Mouse (Mus musculus): ENCODE measurements at regions not wholly inside any gene's neighbourhood (a gene's known extent, or its start where the extent isn't known, plus 50 kb on each side); places are given as distances from the start of the nearest gene placed in this dataset.

DNA sequence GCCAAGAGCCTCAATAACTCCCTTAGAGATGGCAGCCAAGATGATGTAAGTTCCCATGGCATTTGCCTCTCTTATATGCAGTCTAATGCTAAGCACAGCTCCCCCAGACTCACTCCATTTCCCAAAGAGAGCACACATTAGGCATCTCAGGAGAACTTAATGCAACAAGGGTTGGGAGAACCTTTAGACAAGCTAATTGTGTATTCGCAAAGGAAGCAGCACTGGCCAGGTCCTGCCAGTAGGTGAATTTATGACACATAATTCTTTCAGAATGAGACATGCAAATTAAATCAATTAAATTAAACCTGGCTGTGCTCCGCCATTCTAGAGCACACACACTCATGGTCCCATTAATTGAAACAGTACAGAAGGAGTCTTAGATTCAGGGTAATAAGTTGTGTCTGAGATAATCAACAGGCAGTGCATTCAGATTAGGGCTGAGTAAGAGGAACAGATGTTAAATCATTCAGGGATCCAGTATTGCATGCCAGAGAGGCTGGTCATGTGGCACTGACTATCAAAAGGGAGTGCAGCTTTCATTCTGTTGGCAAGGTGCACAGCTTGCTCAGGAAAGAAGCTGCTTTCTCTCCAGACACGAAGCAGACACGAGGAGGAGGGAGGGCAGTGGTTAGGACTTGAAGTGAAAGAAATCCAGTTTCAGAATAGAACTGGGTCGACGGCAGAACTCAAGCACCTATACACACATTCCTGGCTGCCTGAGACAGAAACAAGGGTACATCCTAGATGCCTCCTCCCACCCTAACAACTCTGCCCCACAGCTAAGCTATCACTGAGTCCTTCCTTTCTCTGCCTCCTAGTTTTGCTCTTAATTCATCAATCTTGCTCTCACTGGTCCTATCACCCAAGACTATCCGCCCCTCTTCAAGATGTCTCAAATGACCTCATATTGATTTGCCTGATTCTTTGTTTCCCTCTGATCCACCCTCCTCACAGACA, 630.7 kb upstream of the Adamts9 start:
- WGBS = 72% methylated on average over 7 of the region's 7 CpGs
- DNase-seq (ENCODE audit: low spot score) = no peak

DNA sequence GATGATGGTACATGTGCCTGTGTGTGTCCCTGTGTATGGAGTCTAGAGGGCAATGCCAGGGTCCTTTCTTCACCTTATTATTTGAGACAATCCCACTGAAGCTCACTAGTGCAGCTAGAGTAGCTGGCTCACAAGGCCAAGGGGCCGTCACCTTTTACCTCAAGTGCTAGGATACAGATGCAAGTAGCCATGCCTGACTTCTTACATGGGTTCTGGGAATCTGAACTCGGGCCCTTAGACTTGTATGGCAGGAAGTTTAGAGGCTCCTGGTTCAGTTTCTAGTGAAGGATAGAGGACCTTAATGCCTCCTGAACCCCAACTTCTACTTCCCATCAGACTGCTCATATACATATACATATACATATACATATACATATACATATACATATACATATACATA, 626.6 kb upstream of the Adamts9 start:
- Histone ChIP-seq H3K27ac (replicated peaks; ENCODE audit: low read depth, low read length) (no peak overlapping the region), H3K36me3 (replicated peaks; ENCODE audit: control insufficient read depth, insufficient read depth, low read depth, low read length) (no peaks in the 10 kb centered on the region), H3K27me3 (ENCODE audit: control insufficient read depth, insufficient read depth, low read length) (no peaks in the 10 kb centered on the region), H3K4me3 (ENCODE audit: low read depth, low read length) (no peak overlapping the region), H3K4me1 (ENCODE audit: control insufficient read depth, insufficient read depth, low read length) (no peaks in the 10 kb centered on the region), H3K9me3 (replicated peaks; ENCODE audit: control insufficient read depth, low read length) (no peaks in the 10 kb centered on the region), H3K4me2 (ENCODE audit: low read depth, low read length) (no peak overlapping the region), H3K9ac (replicated peaks; ENCODE audit: low read length) (no peak overlapping the region)
- DNase-seq (ENCODE audit: low spot score) = no peak
- 79% methylated on average over 2 of the region's 2 CpGs for WGBS
- no peak for ATAC-seq (replicated peaks; ENCODE audit: insufficient number of reproducible peaks, low FRiP score, low TSS enrichment, low read depth)

More for the DNA sequence above, 630.7 kb upstream of the Adamts9 start:
- no peak overlapping the region for H3K4me2 ChIP-seq (ENCODE audit: low read depth, low read length)
- H3K4me1 ChIP-seq (ENCODE audit: control insufficient read depth, insufficient read depth, low read length) = no peaks in the 10 kb centered on the region
- no peak overlapping the region for H3K4me3 ChIP-seq (ENCODE audit: low read depth, low read length)
- ATAC-seq (replicated peaks; ENCODE audit: insufficient number of reproducible peaks, low FRiP score, low TSS enrichment, low read depth) = no peak
- H3K27ac ChIP-seq (replicated peaks; ENCODE audit: low read depth, low read length) = no peak overlapping the region
- no peak overlapping the region for H3K9ac ChIP-seq (replicated peaks; ENCODE audit: low read length)
- no peaks in the 10 kb centered on the region for H3K9me3 ChIP-seq (replicated peaks; ENCODE audit: control insufficient read depth, low read length)
- H3K36me3 ChIP-seq (replicated peaks; ENCODE audit: control insufficient read depth, insufficient read depth, low read depth, low read length) = no peaks in the 10 kb centered on the region
- no peaks in the 10 kb centered on the region for H3K27me3 ChIP-seq (ENCODE audit: control insufficient read depth, insufficient read depth, low read length)

DNA sequence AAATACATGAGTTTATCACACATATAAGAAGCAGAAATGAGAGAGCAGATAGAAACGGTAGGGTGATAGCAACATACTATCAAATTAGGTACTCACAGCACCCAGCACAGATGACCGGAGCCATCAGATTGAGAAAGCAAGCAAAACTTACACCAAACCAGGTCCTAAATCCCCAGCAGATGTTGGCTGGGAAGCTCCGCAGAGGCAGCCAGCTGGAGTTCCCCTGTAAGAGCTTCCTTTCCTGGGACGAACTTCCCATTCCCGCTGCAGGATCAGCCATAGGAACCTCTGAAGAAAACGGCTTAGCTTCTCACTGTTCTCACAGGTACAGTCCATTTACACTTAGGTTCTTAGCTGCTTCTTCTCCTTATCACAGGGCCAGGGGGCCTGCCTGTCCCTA, 625.9 kb upstream of the Adamts9 start:
- Histone ChIP-seq H3K9ac (replicated peaks; ENCODE audit: low read length) (no peak overlapping the region), H3K4me2 (ENCODE audit: low read depth, low read length) (no peak overlapping the region), H3K36me3 (replicated peaks; ENCODE audit: control insufficient read depth, insufficient read depth, low read depth, low read length) (no peaks in the 10 kb centered on the region), H3K27ac (replicated peaks; ENCODE audit: low read depth, low read length) (no peak overlapping the region), H3K9me3 (replicated peaks; ENCODE audit: control insufficient read depth, low read length) (no peaks in the 10 kb centered on the region), H3K4me3 (ENCODE audit: low read depth, low read length) (no peak overlapping the region), H3K4me1 (ENCODE audit: control insufficient read depth, insufficient read depth, low read length) (no peaks in the 10 kb centered on the region), H3K27me3 (ENCODE audit: control insufficient read depth, insufficient read depth, low read length) (no peaks in the 10 kb centered on the region)
- no peak for ATAC-seq (replicated peaks; ENCODE audit: insufficient number of reproducible peaks, low FRiP score, low TSS enrichment, low read depth)
- no peak for DNase-seq (ENCODE audit: low spot score)
- 75% methylated on average over 6 of the region's 6 CpGs for WGBS

DNA sequence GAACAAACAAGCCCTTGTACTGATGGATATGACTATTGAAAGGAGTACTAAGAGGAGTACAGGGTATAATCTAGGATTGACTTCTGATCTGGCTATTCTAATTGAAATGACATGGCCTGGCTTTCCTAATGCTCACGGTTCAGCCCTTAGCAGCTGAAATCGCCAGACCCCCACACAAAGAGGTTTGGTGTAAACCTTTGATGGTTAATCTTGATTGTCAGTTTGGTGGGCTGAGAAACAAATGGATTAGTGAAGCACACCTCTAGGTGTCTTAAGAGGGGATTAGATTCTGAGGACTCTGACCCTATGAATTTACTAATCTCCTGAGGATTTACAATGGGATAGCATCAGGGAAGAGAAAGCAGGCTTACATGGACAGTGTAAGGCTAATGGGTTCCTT, 623.4 kb upstream of the Adamts9 start:
- no peak for ATAC-seq (replicated peaks; ENCODE audit: insufficient number of reproducible peaks, low FRiP score, low TSS enrichment, low read depth)
- no peak for DNase-seq (ENCODE audit: low spot score)
- H3K4me2 ChIP-seq (ENCODE audit: low read depth, low read length) = no peak overlapping the region
- no peaks in the 10 kb centered on the region for H3K36me3 ChIP-seq (replicated peaks; ENCODE audit: control insufficient read depth, insufficient read depth, low read depth, low read length)
- H3K27ac ChIP-seq (replicated peaks; ENCODE audit: low read depth, low read length) = no peak overlapping the region
- H3K4me1 ChIP-seq (ENCODE audit: control insufficient read depth, insufficient read depth, low read length) = no peaks in the 10 kb centered on the region
- no peaks in the 10 kb centered on the region for H3K27me3 ChIP-seq (ENCODE audit: control insufficient read depth, insufficient read depth, low read length)
- H3K9ac ChIP-seq (replicated peaks; ENCODE audit: low read length) = no peak overlapping the region
- H3K4me3 ChIP-seq (ENCODE audit: low read depth, low read length) = no peak overlapping the region
- no peaks in the 10 kb centered on the region for H3K9me3 ChIP-seq (replicated peaks; ENCODE audit: control insufficient read depth, low read length)
- WGBS = 21% methylated on average over 2 of the region's 2 CpGs

DNA sequence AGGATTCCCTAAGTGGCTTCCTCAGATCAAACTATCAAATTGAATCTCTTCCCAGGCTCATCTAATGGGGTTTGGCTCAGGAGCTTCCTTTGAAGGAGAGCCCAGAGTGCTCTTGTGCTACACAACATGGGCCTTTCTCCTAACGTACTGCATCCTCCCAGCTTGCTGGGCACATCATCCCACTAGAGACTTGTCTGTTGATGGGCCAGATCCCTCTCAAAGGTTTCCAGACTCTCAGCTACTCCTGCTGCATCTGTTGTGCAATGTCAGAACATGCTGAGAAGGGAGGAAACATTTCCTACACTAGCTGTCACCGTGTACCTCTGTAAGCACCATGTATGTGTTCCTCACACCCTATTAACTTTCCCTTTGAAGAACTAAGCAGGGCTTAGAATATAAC, 605.0 kb upstream of the Adamts9 start:
- Histone ChIP-seq H3K36me3 (replicated peaks; ENCODE audit: control insufficient read depth, insufficient read depth, low read depth, low read length) (no peaks in the 10 kb centered on the region), H3K27me3 (ENCODE audit: control insufficient read depth, insufficient read depth, low read length) (no peaks in the 10 kb centered on the region), H3K4me1 (ENCODE audit: control insufficient read depth, insufficient read depth, low read length) (no peaks in the 10 kb centered on the region), H3K9ac (replicated peaks; ENCODE audit: low read length) (no peak overlapping the region), H3K27ac (replicated peaks; ENCODE audit: low read depth, low read length) (no peak overlapping the region), H3K9me3 (replicated peaks; ENCODE audit: control insufficient read depth, low read length) (no peaks in the 10 kb centered on the region), H3K4me3 (ENCODE audit: low read depth, low read length) (no peak overlapping the region), H3K4me2 (ENCODE audit: low read depth, low read length) (no peak overlapping the region)
- WGBS = 82% methylated on average over 2 of the region's 2 CpGs
- ATAC-seq (replicated peaks; ENCODE audit: insufficient number of reproducible peaks, low FRiP score, low TSS enrichment, low read depth) (no peak), DNase-seq (ENCODE audit: low spot score) (no peak)

DNA sequence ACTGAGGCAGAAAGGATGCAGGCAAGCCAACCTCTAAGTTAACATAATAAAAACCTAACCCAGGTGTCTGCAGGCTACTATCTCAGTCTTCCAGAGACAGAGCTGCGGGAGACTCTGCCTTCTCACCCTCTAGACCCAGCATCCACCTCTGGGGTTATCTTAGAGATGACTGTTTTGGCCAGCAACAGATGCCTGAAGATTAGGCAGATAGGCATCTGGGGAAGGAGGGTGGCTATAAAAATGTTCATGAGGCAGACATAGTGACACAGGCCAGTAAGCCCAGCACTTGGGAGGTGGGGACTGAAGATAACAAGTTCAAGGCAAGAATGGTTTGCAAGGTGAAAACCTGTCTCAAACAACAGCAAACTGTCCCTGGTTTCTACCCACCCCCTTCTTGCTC, 601.0 kb upstream of the Adamts9 start:
- H3K4me2 ChIP-seq (ENCODE audit: low read depth, low read length) = no peak overlapping the region
- 42% methylated on average over 1 of the region's 1 CpGs for WGBS
- no peaks in the 10 kb centered on the region for H3K36me3 ChIP-seq (replicated peaks; ENCODE audit: control insufficient read depth, insufficient read depth, low read depth, low read length)
- H3K9ac ChIP-seq (replicated peaks; ENCODE audit: low read length) = no peak overlapping the region
- DNase-seq (ENCODE audit: low spot score) (no peak), ATAC-seq (replicated peaks; ENCODE audit: insufficient number of reproducible peaks, low FRiP score, low TSS enrichment, low read depth) (no peak)
- H3K27ac ChIP-seq (replicated peaks; ENCODE audit: low read depth, low read length) = no peak overlapping the region
- H3K4me1 ChIP-seq (ENCODE audit: control insufficient read depth, insufficient read depth, low read length) = no peaks in the 10 kb centered on the region
- H3K27me3 ChIP-seq (ENCODE audit: control insufficient read depth, insufficient read depth, low read length) = no peaks in the 10 kb centered on the region
- H3K9me3 ChIP-seq (replicated peaks; ENCODE audit: control insufficient read depth, low read length) = no peaks in the 10 kb centered on the region
- H3K4me3 ChIP-seq (ENCODE audit: low read depth, low read length) = no peak overlapping the region

DNA sequence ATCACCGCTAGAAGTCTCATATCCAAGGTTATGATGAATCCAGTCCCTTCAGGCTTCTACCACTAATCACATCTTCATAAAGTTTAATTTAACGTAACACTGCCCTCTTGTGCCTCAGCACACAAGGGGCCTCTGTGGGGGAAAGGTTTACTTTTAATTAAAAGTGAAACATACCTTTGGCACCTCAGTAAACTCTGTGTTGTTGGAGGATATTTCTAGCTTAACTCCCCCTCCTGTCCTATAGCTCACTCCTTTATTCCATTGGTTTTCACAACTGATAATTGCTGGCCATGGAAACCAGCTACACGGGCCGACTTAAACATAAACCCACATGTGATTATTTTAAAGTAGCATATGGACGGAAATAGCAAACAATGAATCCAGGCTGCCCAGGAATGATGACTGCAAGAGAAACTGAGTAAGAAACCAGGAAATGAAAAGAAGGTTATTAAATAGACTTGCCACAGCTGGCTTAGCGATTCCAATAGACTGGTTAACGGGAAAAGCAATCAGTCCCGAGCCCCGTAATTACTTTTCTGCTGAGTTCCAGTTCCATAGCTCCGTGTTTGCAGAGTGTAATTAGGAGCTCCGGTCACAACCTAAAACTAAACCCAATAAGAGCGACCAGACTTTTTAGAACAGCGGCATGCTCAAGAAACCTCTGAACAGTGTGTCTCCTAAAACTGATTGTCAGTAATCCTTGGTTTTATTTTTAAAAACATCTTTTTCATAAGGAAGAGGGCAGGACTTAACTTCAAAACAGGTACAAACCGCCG, 600.2 kb upstream of the Adamts9 start:
- Histone ChIP-seq H3K36me3 (replicated peaks; ENCODE audit: control insufficient read depth, insufficient read depth, low read depth, low read length) (no peaks in the 10 kb centered on the region), H3K9ac (replicated peaks; ENCODE audit: low read length) (no peak overlapping the region), H3K4me2 (ENCODE audit: low read depth, low read length) (no peak overlapping the region), H3K9me3 (replicated peaks; ENCODE audit: control insufficient read depth, low read length) (no peaks in the 10 kb centered on the region), H3K27me3 (ENCODE audit: control insufficient read depth, insufficient read depth, low read length) (no peaks in the 10 kb centered on the region), H3K4me1 (ENCODE audit: control insufficient read depth, insufficient read depth, low read length) (no peaks in the 10 kb centered on the region), H3K27ac (replicated peaks; ENCODE audit: low read depth, low read length) (no peak overlapping the region), H3K4me3 (ENCODE audit: low read depth, low read length) (no peak overlapping the region)
- DNase-seq (ENCODE audit: low spot score) = peak; percentile 32
- no peak for ATAC-seq (replicated peaks; ENCODE audit: insufficient number of reproducible peaks, low FRiP score, low TSS enrichment, low read depth)
- 38% methylated on average over 15 of the region's 15 CpGs for WGBS

DNA sequence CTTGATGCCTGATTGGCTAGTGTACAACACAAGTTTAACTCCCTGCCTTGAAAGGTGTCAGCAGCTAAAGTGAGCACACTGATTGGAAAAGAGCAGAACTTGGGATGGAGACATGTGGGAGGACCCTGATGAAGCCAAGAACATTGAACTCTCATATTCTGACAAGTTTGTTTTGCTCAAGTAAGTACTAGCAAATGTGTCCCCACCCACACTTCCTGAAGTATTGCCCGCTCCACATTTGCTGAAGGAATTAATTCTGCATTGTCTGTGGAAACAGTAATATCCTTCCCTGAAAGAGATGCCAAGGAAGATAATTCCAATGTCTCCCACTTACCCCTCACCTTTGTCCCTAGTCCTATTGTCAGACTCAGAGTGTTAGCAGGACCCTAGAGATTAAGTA, 596.3 kb upstream of the Adamts9 start:
- 84% methylated on average over 1 of the region's 1 CpGs for WGBS
- no peaks in the 10 kb centered on the region for H3K4me1 ChIP-seq (ENCODE audit: control insufficient read depth, insufficient read depth, low read length)
- ATAC-seq (replicated peaks; ENCODE audit: insufficient number of reproducible peaks, low FRiP score, low TSS enrichment, low read depth) = no peak
- no peak overlapping the region for H3K9ac ChIP-seq (replicated peaks; ENCODE audit: low read length)
- H3K9me3 ChIP-seq (replicated peaks; ENCODE audit: control insufficient read depth, low read length) = no peaks in the 10 kb centered on the region
- H3K4me3 ChIP-seq (ENCODE audit: low read depth, low read length) = no peak overlapping the region
- H3K27ac ChIP-seq (replicated peaks; ENCODE audit: low read depth, low read length) = no peak overlapping the region
- no peak overlapping the region for H3K4me2 ChIP-seq (ENCODE audit: low read depth, low read length)
- H3K27me3 ChIP-seq (ENCODE audit: control insufficient read depth, insufficient read depth, low read length) = no peaks in the 10 kb centered on the region
- no peak for DNase-seq (ENCODE audit: low spot score)
- H3K36me3 ChIP-seq (replicated peaks; ENCODE audit: control insufficient read depth, insufficient read depth, low read depth, low read length) = no peaks in the 10 kb centered on the region
